Mouse (Mus musculus) limb, embryonic 13.5 days (tissue): ENCODE data around the gene Ric1. TPM values are rescaled to one million over a fixed set of nuclear protein-coding genes. Genes with fewer than 3 reads are reported as not detected.

Source experiments
- ATAC-seq: fragments of 200-750 bp; cut with Nextera tagmentation; 2 replicates; pipeline ENCODE4 v1.8.0; 2017; ENCODE audit warnings: low read depth, moderate number of reproducible peaks, moderate TSS enrichment; ENCODE audit not compliant: low FRiP score
- H3K27ac ChIP-seq: fragments of 300-500 bp; sonication (generic); 2 replicates; pipeline ENCODE4 v1.5.1; 2015; ENCODE audit warnings: inconsistent platforms, mild to moderate bottlenecking, moderate library complexity
- H3K27me3 ChIP-seq: fragments of 300-500 bp; sonication (generic); 2 replicates; pipeline ENCODE4 v1.6.1; 2015; ENCODE audit warnings: mild to moderate bottlenecking, inconsistent platforms
- H3K36me3 ChIP-seq: fragments of 300-500 bp; sonication (generic); 2 replicates; pipeline ENCODE4 v1.6.1; 2015; ENCODE audit warnings: inconsistent platforms, mild to moderate bottlenecking, moderate library complexity
- H3K4me1 ChIP-seq: fragments of 300-500 bp; sonication (generic); 2 replicates; pipeline ENCODE4 v1.6.1; 2015; ENCODE audit warnings: inconsistent platforms
- H3K4me2 ChIP-seq: fragments of 300-500 bp; sonication (generic); replicated peaks from 2 replicates; pipeline ENCODE4 v1.6.1; 2015; ENCODE audit warnings: inconsistent platforms, mild to moderate bottlenecking, moderate library complexity
- H3K4me3 ChIP-seq: fragments of 300-500 bp; sonication (generic); 2 replicates; pipeline ENCODE4 v1.5.1; 2015; ENCODE audit warnings: moderate library complexity, mild to moderate bottlenecking, inconsistent platforms
- H3K9ac ChIP-seq: fragments of 300-500 bp; sonication (generic); 2 replicates; pipeline ENCODE4 v1.6.1; 2015; ENCODE audit warnings: mild to moderate bottlenecking, inconsistent platforms
- H3K9me3 ChIP-seq: fragments of 300-500 bp; sonication (generic); 2 replicates; pipeline ENCODE4 v1.6.1; 2016; ENCODE audit warnings: inconsistent platforms
- WGBS: fragments of 180-500 bp; shearing (Covaris S2); methylation state at CpG from one replicate; pipeline ENCODE4 v1.1.7; 2015; 5-methylcytosine and 5-hydroxymethylcytosine counted together
- polyA plus RNA-seq: library from polyadenylated mRNA; unstranded; fragments of >200 nt; fragmentation: Nextera tagmentation; extraction: Ambion mirVana; gene quantifications from 2 replicates; pipeline ENCODE4 v1.2.1, GENCODE M21; 2015

Gene Ric1
- polyA plus RNA-seq, 1 experiment from 2014 or later: 25.7 TPM

DNA sequence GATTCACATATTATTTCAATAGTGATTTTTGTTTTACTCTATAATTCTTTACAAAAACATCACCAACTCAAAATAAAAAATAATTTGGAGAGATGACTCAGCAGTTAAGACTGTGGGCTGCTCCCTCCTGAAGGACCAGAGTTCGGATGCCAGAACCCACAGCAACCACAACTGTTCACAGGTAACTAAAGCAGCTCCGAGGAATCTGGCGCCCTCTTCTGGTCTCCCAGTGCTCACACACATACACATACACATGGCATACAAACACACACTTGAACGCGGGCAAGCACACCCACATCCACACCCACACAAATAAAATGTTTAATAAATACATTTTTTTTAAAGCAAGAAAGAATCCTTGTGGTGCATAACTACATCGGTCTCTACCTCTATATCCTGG is 122.7 kb downstream of the Ric1 start:
- H3K4me2 ChIP-seq: no peak overlapping the region
- H3K9ac ChIP-seq: no peak overlapping the region
- H3K27me3 ChIP-seq: no peaks in the 10 kb centered on the region
- 96% methylated on average over 6 of the region's 6 CpGs for WGBS
- peaks cover 7% of the 10 kb centered on the region for H3K36me3 ChIP-seq
- no peak overlapping the region for H3K27ac ChIP-seq
- H3K4me1 ChIP-seq: peaks cover 26% of the 10 kb centered on the region
- H3K4me3 ChIP-seq: no peak overlapping the region
- peaks cover 5% of the 10 kb centered on the region; the same call in 1 of the 2 replicates for H3K9me3 ChIP-seq
- no peak for ATAC-seq

DNA sequence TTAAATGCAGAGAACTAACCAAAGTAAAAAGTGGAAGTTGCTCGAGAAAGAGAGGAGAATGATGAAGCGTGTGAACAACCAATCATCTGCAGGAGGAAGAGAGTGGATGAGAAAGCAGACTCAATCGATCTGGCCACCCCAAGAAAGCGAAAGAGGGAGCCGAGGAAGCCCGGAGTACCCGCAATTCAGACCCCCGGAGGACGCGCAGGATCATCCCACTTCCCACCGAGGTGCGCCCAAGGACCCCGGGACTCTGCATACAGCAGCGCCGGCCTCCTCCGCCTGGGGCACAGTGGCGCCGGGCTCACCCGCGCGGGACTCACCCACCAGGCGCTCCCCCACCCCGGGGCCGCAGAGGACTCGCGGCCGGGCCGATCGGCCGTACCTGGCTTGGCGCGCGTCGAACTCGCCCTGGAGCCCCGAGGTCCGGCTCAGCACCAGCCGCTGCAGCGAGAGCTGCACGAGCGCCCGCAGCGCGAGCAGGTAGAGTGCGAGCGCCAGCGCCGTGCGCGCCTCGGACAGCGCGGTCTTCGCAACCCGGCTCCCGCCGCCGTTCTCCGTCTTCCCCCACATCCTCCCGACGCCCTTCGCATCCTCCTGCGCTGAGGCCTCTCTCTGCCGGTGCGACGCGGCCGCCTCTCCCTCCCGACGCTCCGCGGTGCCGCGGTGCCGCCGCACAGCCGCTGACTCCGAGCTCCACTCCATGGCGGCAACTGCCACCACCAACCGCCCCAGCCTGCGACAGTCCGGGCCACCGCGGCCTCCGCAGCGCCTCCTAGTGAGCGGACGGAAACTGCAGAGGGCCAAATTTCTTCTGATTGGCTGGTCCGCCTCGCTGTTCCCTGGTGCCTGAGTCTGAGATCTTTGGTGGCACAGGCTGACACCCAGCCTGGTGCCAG is 125.8 kb downstream of the Ric1 start, which contains the start of gene Ermp1:
TSS of gene Ermp1 (minus strand) at position 765 of the 899 bp plus-strand sequence.
- peak; percentile 91 for ATAC-seq
- Histone ChIP-seq H3K36me3 (peaks cover 7% of the 10 kb centered on the region), H3K9me3 (peaks cover 5% of the 10 kb centered on the region; the same call in 1 of the 2 replicates), H3K4me3 (peak within 1 kb of the TSS; percentile 84), H3K9ac (peak within 1 kb of the TSS; percentile 85), H3K27me3 (no peaks in the 10 kb centered on the region), H3K4me1 (0 out of 2 replicates have a peak, but pooled peaks cover 2% of the 10 kb centered on the region), H3K27ac (peak within 1 kb of the TSS; percentile 79), H3K4me2 (peak within 1 kb of the TSS; percentile 68)
- WGBS: under 1% methylated on average over 74 of the region's 90 CpGs

DNA sequence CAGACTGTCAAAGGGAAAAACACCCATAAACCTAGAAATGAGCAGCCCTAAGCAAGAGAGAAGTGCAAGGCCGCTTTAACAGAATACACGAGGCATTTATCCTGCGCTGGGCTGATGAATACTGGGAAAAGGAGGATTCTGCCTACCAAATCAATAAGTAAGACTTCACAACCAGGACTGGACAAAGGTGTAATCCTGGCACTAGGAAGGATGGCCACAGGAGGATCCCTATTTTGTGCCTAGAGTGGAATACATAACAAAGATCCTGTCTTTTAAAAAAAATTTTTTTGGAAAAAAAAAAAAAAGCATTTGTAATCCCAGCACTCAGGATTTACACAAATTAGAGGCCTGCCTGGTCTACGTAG is 126.5 kb downstream of the Ric1 start:
- Histone ChIP-seq H3K27me3 (no peaks in the 10 kb centered on the region), H3K9ac (peak overlapping the region; percentile 85; the same call in 1 of the 2 replicates), H3K4me3 (peak overlapping the region; percentile 84), H3K36me3 (peaks cover 7% of the 10 kb centered on the region), H3K4me1 (peaks cover 6% of the 10 kb centered on the region), H3K4me2 (peak overlapping the region; percentile 68), H3K9me3 (peaks cover 5% of the 10 kb centered on the region; the same call in 1 of the 2 replicates), H3K27ac (0 out of 2 replicates have a peak overlapping the region, but pooled peaks have one; percentile 79)
- ATAC-seq: no peak
- 25% methylated on average over 4 of the region's 4 CpGs for WGBS

DNA sequence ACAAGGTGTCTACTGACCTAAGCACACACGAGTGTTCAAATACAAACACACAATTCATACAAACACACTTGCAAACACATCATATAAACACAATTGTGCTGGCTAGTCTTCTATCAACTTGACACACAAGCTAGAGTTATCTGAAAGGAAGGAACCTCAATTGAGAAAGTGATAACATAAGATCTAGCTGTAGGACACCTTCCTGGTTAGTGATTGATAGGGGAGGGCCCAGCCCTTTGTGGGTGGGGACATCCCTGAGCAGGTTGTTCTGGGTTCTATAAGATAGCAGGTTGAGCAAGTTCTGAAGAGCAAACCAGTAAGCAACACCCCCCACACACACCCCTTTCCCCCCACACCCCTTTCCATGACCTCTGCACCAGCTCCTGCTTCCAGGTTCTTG is 127.6 kb downstream of the Ric1 start:
- no peak overlapping the region for H3K4me3 ChIP-seq
- no peak overlapping the region for H3K4me2 ChIP-seq
- peaks cover 12% of the 10 kb centered on the region for H3K4me1 ChIP-seq
- peaks cover 5% of the 10 kb centered on the region; the same call in 1 of the 2 replicates for H3K9me3 ChIP-seq
- no peak overlapping the region for H3K9ac ChIP-seq
- no peaks in the 10 kb centered on the region for H3K27me3 ChIP-seq
- H3K36me3 ChIP-seq: peaks cover 6% of the 10 kb centered on the region
- no peak overlapping the region for H3K27ac ChIP-seq
- ATAC-seq: no peak
- 88% methylated on average over 1 of the region's 1 CpGs for WGBS

DNA sequence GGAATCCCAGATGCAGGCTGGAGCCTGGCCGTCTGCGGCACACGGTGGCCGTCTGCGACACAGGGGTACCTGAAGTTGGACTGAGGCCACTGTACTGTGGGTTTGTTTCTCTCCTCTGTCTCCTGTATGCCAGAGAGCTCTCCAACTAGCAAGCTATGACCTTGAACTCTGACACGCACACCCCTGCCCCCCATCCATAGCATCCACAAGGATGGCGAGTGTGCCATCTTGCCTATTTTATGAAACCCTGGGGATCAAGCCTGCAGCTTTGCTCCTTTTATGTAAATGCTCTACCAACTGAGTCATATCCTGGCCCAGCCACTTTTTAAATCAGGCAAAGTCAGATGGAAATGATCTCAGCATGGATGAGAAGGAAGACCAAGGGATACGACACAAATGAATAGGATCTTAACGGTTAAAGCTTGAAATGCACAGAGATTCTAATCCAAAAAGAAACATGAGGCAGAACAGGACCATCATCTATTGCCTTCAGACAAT is 131.7 kb downstream of the Ric1 start:
- Histone ChIP-seq H3K4me1 (peaks cover 25% of the 10 kb centered on the region), H3K9ac (no peak overlapping the region), H3K36me3 (no peaks in the 10 kb centered on the region), H3K27me3 (no peaks in the 10 kb centered on the region), H3K27ac (no peak overlapping the region), H3K4me3 (no peak overlapping the region), H3K4me2 (no peak overlapping the region), H3K9me3 (no peaks in the 10 kb centered on the region)
- 64% methylated on average over 9 of the region's 9 CpGs for WGBS
- ATAC-seq: no peak

- Histone ChIP-seq H3K4me2 (no peak overlapping the region), H3K27ac (no peak overlapping the region), H3K36me3 (no peaks in the 10 kb centered on the region), H3K4me3 (no peak overlapping the region), H3K9me3 (no peaks in the 10 kb centered on the region), H3K9ac (no peak overlapping the region), H3K27me3 (no peaks in the 10 kb centered on the region), H3K4me1 (peaks cover 25% of the 10 kb centered on the region)
- 22% methylated on average over 6 of the region's 6 CpGs for WGBS
- no peak for ATAC-seq
These were observed 133.1 kb downstream of the Ric1 start for GRCm38 (mm10) chr19:29655148-29655547.

DNA sequence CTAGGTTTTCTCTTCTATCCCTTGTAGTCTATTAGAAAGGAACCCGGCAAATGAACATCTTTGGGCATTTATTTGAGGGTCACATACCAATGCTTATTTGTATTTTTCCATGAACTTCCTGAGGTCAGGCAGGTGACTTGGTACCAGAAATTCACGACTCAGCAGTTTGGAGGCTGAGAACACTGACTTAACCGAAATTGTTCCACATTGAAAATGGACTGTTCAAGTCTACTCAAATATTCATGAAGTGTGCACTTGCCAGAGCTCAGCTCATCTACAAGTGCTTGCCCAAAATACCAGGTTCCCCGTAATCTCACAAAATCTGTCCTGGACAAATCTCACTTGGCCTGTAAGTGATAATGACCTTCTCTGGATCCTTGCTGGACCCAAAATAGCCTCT is 133.9 kb downstream of the Ric1 start:
- H3K4me2 ChIP-seq: no peak overlapping the region
- ATAC-seq: no peak
- H3K9ac ChIP-seq: no peak overlapping the region
- no peaks in the 10 kb centered on the region for H3K9me3 ChIP-seq
- H3K36me3 ChIP-seq: no peaks in the 10 kb centered on the region
- WGBS: 73% methylated on average over 4 of the region's 4 CpGs
- H3K27ac ChIP-seq: no peak overlapping the region
- no peak overlapping the region for H3K4me3 ChIP-seq
- H3K27me3 ChIP-seq: no peaks in the 10 kb centered on the region
- peaks cover 25% of the 10 kb centered on the region for H3K4me1 ChIP-seq

Other genes with a start within 250 kb of the Ric1 start
- gene Insl6, start 196.9 kb upstream of the Ric1 start, polyA plus RNA-seq: 7.6 and 8.0 TPM in 2 replicates
- gene Rln1, start 187.6 kb upstream of the Ric1 start, polyA plus RNA-seq: 0.20 TPM in 1 of 2 replicates, not detected in the other
- gene Plgrkt, start 154.9 kb upstream of the Ric1 start, polyA plus RNA-seq: 58.1 and 58.2 TPM in 2 replicates
- 0.04 and 0.05 TPM in 2 replicates for gene Cd274, start 154.8 kb upstream of the Ric1 start, polyA plus RNA-seq
- gene Pdcd1lg2, start 111.4 kb upstream of the Ric1 start, polyA plus RNA-seq: not detected in 2 replicates
- 13.4 and 13.9 TPM in 2 replicates for gene Ermp1, start 126.1 kb downstream of the Ric1 start, polyA plus RNA-seq
- gene Mlana, start 175.5 kb downstream of the Ric1 start, polyA plus RNA-seq: 0.32 and 0.43 TPM in 2 replicates